Mouse (Mus musculus) stomach, embryonic 15.5 days (tissue): ENCODE measurements around the gene Snap25. TPM values are rescaled to one million over a fixed set of nuclear protein-coding genes. Genes with fewer than 3 reads are reported as not detected.

Experiments
- ATAC-seq: fragments of 200-750 bp; cut with Nextera tagmentation; 2 replicates; pipeline ENCODE4 v1.8.0; 2017; ENCODE audit warnings: low read depth, moderate number of reproducible peaks, moderate TSS enrichment; ENCODE audit not compliant: insufficient read depth, low FRiP score
- H3K27ac ChIP-seq: fragments of 300-500 bp; sonication (generic); 2 replicates; pipeline ENCODE4 v1.5.1; 2015; ENCODE audit warnings: mild to moderate bottlenecking, inconsistent platforms
- H3K27me3 ChIP-seq: fragments of 300-500 bp; sonication (generic); replicated peaks from 2 replicates; pipeline ENCODE4 v1.6.1; 2015; ENCODE audit warnings: inconsistent platforms
- H3K36me3 ChIP-seq: fragments of 300-500 bp; sonication (generic); 2 replicates; pipeline ENCODE4 v1.6.1; 2015; ENCODE audit warnings: inconsistent platforms
- H3K4me1 ChIP-seq: fragments of 300-500 bp; sonication (generic); 2 replicates; pipeline ENCODE4 v1.6.1; 2015; ENCODE audit warnings: inconsistent platforms
- H3K4me2 ChIP-seq: fragments of 300-500 bp; sonication (generic); 2 replicates; pipeline ENCODE4 v1.6.1; 2015; ENCODE audit warnings: mild to moderate bottlenecking, inconsistent platforms
- H3K4me3 ChIP-seq: fragments of 300-500 bp; sonication (generic); replicated peaks from 2 replicates; pipeline ENCODE4 v1.5.1; 2015; ENCODE audit warnings: inconsistent platforms
- H3K9ac ChIP-seq: fragments of 300-500 bp; sonication (generic); 2 replicates; pipeline ENCODE4 v1.6.1; 2015; ENCODE audit warnings: inconsistent platforms
- H3K9me3 ChIP-seq: fragments of 300-500 bp; sonication (generic); 2 replicates; pipeline ENCODE4 v1.6.1; 2016; ENCODE audit warnings: inconsistent platforms
- WGBS: fragments of 180-500 bp; shearing (Covaris S2); methylation state at CpG from one replicate; pipeline ENCODE4 v1.1.7; 2015; 5-methylcytosine and 5-hydroxymethylcytosine counted together
- polyA plus RNA-seq: library from polyadenylated mRNA; unstranded; fragments of >200 nt; fragmentation: Nextera tagmentation; extraction: Ambion mirVana; gene quantifications from 2 replicates; pipeline ENCODE4 v1.2.1, GENCODE M21; 2015

The Snap25 gene
- polyA plus RNA-seq, 1 experiment from 2014 or later = 10.4 TPM

DNA sequence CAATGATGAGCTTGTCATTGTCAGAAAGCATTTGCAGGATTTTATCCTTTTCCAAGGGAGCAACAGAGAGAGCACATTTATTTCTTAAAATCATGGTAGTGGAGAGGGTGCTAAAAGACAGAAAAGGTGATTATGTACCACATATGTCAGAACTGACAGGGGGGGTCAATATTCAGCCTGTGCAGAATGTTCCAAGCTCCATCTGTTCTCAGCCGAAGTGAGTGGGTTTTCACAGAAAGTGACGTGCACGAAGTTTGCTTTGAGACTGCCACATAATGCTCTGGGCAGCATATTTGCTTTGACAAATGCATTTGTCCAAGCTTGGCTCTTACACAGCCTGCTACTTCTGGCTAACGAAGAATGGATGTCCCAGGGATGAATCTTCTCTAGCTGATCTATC lies 71.1 kb downstream of the Snap25 start:
- WGBS = 68% methylated on average over 4 of the region's 4 CpGs
- H3K9ac ChIP-seq = no peak overlapping the region
- no peak overlapping the region for H3K27ac ChIP-seq
- no peaks in the 10 kb centered on the region for H3K36me3 ChIP-seq
- no peaks in the 10 kb centered on the region for H3K4me1 ChIP-seq
- H3K9me3 ChIP-seq = no peaks in the 10 kb centered on the region
- no peak overlapping the region for H3K4me2 ChIP-seq
- H3K27me3 ChIP-seq = no peaks in the 10 kb centered on the region
- ATAC-seq = no peak
- no peak overlapping the region for H3K4me3 ChIP-seq

GRCm38 (mm10) chr2:136788379-136788778 lies 75.1 kb downstream of the Snap25 start:
- no peaks in the 10 kb centered on the region for H3K4me1 ChIP-seq
- H3K9me3 ChIP-seq = no peaks in the 10 kb centered on the region
- H3K4me3 ChIP-seq = no peak overlapping the region
- H3K27ac ChIP-seq = no peak overlapping the region
- no peaks in the 10 kb centered on the region for H3K27me3 ChIP-seq
- no peak overlapping the region for H3K4me2 ChIP-seq
- ATAC-seq = no peak
- no peak overlapping the region for H3K9ac ChIP-seq
- H3K36me3 ChIP-seq = no peaks in the 10 kb centered on the region
- 58% methylated on average over 4 of the region's 4 CpGs for WGBS

GRCm38 (mm10) chr2:136796518-136796917 lies 83.3 kb downstream of the Snap25 start:
- Histone ChIP-seq H3K27ac (no peak overlapping the region), H3K27me3 (no peaks in the 10 kb centered on the region), H3K36me3 (no peaks in the 10 kb centered on the region), H3K9ac (no peak overlapping the region), H3K4me2 (no peak overlapping the region), H3K4me3 (no peak overlapping the region), H3K4me1 (no peaks in the 10 kb centered on the region), H3K9me3 (no peaks in the 10 kb centered on the region)
- WGBS = 82% methylated on average over 1 of the region's 1 CpGs
- ATAC-seq = no peak

DNA sequence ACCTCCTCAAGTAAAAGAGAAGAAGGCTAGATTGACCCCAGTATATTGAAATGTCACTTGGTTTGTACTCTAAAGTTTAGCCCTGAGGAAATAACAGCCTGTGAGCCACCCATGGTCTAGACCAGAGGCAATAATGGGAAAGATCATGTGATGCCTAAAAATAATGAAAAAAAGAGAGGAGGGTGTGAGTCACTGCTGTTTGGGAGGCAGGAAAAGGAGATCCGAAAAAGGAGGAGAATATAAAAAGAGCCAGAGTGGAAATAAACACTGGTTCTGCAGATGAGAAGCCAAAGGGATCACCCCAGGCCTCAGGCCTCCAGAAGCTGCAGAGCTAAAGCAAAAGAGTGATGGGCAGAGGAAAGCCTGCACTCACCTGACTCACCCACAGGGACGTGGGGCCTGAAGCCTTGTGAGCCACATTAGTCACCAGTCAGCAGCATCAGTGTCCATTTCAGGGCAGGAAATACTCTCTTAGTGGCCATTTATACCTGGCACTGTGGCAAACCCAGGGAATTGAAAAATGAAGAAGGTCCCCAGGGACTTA lies 85.7 kb downstream of the Snap25 start:
- H3K27ac ChIP-seq = no peak overlapping the region
- WGBS = 59% methylated on average over 2 of the region's 2 CpGs
- no peak overlapping the region for H3K4me2 ChIP-seq
- no peaks in the 10 kb centered on the region for H3K9me3 ChIP-seq
- H3K27me3 ChIP-seq = no peaks in the 10 kb centered on the region
- H3K36me3 ChIP-seq = no peaks in the 10 kb centered on the region
- ATAC-seq = no peak
- H3K4me1 ChIP-seq = no peaks in the 10 kb centered on the region
- H3K4me3 ChIP-seq = no peak overlapping the region
- no peak overlapping the region for H3K9ac ChIP-seq

- no peak for ATAC-seq
- H3K4me3 ChIP-seq = no peak overlapping the region
- no peaks in the 10 kb centered on the region for H3K36me3 ChIP-seq
- H3K27me3 ChIP-seq = no peaks in the 10 kb centered on the region
- H3K9ac ChIP-seq = no peak overlapping the region
- H3K9me3 ChIP-seq = no peaks in the 10 kb centered on the region
- H3K4me2 ChIP-seq = no peak overlapping the region
- no peaks in the 10 kb centered on the region for H3K4me1 ChIP-seq
- no peak overlapping the region for H3K27ac ChIP-seq
Measured at GRCm38 (mm10) chr2:136801102-136801501, 87.8 kb downstream of the Snap25 start.

DNA sequence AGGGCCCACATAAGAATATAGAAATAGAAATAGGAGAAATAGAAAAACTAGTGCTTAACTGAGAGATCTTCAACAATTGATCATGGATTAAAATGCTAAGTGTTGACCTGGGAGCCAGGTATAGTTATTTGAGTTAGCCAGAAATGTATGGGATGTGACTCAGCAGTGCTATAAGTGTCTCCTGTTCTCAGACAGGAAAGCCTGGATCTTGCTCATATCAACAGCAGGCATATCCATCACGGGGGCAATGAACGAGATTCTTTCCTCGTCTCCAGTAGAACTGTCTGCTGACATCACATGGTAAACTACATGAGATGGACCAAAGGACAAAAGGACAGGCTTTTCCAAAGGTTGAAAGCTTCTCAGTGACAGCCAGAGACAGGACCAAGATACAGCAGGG lies 88.8 kb downstream of the Snap25 start:
- Histone ChIP-seq H3K4me1 (no peaks in the 10 kb centered on the region), H3K27me3 (no peaks in the 10 kb centered on the region), H3K36me3 (no peaks in the 10 kb centered on the region), H3K9me3 (no peaks in the 10 kb centered on the region), H3K4me3 (no peak overlapping the region), H3K4me2 (no peak overlapping the region), H3K27ac (no peak overlapping the region), H3K9ac (no peak overlapping the region)
- 55% methylated on average over 3 of the region's 3 CpGs for WGBS
- no peak for ATAC-seq

- no peak for ATAC-seq
- no peak overlapping the region for H3K4me2 ChIP-seq
Measured at GRCm38 (mm10) chr2:136803142-136803541, 89.9 kb downstream of the Snap25 start.

DNA sequence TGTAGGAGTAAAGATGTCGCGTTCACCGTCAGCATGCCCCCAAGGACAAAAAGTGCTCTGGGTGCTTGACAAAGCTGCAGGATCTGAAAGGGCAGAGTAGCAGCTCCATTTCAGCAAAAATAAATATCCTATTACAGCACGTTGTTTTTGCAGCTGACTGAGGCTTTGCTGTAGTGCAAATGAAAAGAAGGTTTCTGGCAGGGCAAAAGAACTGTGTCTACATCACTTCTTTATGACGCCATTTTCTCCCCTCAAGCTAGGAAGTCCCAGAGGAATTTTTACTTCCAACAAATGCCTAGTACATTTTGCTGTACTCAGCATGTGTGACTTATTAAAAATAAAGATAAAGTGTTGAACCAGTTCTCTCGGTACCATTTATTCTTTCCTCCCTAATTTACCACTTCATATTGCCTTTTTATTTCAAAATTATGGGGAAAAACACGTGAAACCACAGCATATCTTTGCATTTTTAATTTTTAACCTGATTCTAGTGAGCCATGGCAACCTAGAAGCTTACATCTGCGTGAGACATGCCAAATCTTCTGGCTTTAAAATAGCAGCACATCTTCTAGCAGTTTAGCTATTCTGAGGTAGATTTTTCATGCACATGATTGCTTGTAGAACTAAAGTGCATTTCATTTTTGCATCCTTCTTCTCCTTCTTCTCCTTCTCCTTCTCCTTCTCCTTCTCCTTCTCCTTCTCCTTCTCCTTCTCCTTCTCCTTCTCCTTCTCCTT lies 94.9 kb downstream of the Snap25 start:
- 64% methylated on average over 8 of the region's 8 CpGs for WGBS
- Histone ChIP-seq H3K27me3 (no peaks in the 10 kb centered on the region), H3K4me1 (no peaks in the 10 kb centered on the region), H3K4me3 (no peak overlapping the region), H3K36me3 (no peaks in the 10 kb centered on the region), H3K9me3 (no peaks in the 10 kb centered on the region), H3K4me2 (no peak overlapping the region), H3K9ac (no peak overlapping the region), H3K27ac (no peak overlapping the region)
- ATAC-seq = no peak

More at GRCm38 (mm10) chr2:136803142-136803541, 89.9 kb downstream of the Snap25 start:
- H3K4me3 ChIP-seq = no peak overlapping the region
- H3K9ac ChIP-seq = no peak overlapping the region
- no peak overlapping the region for H3K27ac ChIP-seq
- no peaks in the 10 kb centered on the region for H3K36me3 ChIP-seq
- 73% methylated on average over 7 of the region's 7 CpGs for WGBS
- no peaks in the 10 kb centered on the region for H3K27me3 ChIP-seq
- no peaks in the 10 kb centered on the region for H3K4me1 ChIP-seq
- no peaks in the 10 kb centered on the region for H3K9me3 ChIP-seq

DNA sequence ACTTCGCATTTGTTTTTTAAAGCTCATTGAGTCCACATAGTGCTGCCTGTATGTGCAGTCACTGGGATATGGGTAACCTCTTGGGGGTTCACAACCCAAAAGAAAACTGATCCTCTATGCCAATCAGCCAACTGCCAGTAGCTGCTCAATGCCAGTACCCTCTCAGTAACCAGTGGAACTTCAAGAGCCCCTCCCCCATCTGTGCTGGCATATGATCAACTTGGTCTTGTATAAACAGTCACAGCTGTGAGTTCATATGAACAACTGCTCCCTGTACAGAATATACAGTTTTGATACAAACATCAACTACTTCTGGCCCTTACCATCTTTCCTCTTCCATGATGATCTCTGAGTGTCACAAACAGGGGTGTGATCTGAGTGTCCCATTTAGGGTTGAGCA lies 98.1 kb downstream of the Snap25 start:
- no peaks in the 10 kb centered on the region for H3K4me1 ChIP-seq
- no peak overlapping the region for H3K4me3 ChIP-seq
- no peak for ATAC-seq
- no peaks in the 10 kb centered on the region for H3K36me3 ChIP-seq
- no peak overlapping the region for H3K27ac ChIP-seq
- H3K27me3 ChIP-seq = no peaks in the 10 kb centered on the region
- no peaks in the 10 kb centered on the region for H3K9me3 ChIP-seq
- no peak overlapping the region for H3K4me2 ChIP-seq
- H3K9ac ChIP-seq = no peak overlapping the region
- 98% methylated on average over 1 of the region's 1 CpGs for WGBS

DNA sequence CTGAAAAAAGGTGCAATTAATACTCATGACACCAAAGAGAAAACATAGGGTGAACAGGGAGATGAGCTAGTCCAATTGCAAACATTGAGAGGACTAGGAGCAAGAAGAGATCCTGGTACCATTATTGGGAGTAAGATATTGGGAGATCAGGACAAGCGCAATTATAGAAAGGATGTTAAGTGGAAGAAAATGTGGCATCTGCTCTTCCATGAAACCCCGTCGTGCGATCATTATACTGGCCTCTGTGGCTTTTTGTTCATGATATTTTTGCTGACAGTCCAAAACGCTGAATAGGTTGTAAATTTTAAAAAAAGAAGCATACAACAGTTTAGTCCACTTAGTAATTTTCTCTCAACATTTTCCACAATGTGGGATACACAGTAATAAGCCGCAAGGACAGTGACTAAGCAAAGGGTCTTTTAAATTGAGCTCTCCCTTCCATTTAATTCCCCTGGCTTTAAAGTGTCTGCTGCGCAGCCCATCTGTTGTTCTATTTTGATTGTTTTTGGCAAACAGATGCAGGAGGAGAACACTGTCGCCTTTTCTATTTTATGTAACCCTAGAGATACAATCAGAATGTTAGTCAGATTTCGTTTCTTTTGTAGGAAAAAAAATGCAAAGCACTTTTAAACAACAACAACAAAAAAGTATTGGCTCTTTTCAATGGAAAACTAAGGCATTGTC lies 103.6 kb downstream of the Snap25 start:
- H3K4me2 ChIP-seq = no peak overlapping the region
- no peaks in the 10 kb centered on the region for H3K9me3 ChIP-seq
- H3K4me3 ChIP-seq = no peak overlapping the region
- H3K4me1 ChIP-seq = no peaks in the 10 kb centered on the region
- 84% methylated on average over 9 of the region's 9 CpGs for WGBS
- H3K9ac ChIP-seq = no peak overlapping the region
- no peak for ATAC-seq
- no peaks in the 10 kb centered on the region for H3K36me3 ChIP-seq
- H3K27me3 ChIP-seq = no peaks in the 10 kb centered on the region
- no peak overlapping the region for H3K27ac ChIP-seq

DNA sequence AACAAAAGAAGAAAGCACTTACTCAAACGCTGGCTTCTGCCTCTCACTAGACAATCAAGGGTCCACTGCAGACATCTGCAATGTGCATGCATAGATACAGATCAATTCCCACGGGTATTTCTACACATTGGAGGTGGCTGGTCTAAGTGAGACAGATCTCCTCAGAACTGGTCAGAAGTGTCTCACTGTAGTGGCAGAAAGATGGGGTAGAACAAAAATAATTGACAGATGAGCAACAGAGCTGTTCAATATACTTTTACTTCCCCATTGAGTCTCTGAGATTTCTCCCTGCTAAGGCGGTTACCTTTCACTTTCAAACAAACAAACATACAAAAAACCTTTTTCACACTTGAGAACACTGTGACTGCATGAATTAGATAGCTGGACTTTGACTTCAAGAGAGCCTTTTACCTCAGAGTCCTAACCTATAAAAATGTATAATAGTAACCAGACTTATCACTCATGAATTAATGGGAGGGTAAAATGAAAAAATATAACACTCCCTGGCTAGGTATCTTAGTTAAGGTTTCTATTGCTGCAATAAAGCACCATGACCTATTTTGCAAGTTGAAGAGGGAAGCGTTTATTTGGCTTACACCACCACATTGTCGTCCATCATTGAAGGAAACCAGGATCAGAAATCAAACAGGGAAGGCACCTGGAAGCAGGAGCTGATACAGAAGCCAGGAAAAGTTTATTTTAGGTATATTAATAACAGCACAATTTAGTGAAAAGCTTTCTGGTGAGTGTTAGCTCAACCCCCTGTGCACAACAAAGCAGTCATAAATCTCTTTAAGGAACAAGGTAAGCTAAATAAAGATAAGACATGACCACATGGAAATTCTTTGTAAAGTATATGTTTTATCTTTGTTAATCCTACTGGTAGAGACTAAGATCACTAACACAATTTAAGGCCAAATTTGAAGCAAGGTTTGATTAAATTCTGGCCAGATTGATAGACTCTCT lies 110.8 kb downstream of the Snap25 start:
- H3K27ac ChIP-seq = no peak overlapping the region
- no peaks in the 10 kb centered on the region for H3K27me3 ChIP-seq
- H3K4me3 ChIP-seq = no peak overlapping the region
- no peaks in the 10 kb centered on the region for H3K36me3 ChIP-seq
- no peak overlapping the region for H3K4me2 ChIP-seq
- no peaks in the 10 kb centered on the region for H3K9me3 ChIP-seq
- ATAC-seq = no peak; the same call in 1 of the 2 replicates
- WGBS = 28% methylated on average over 5 of the region's 5 CpGs
- no peaks in the 10 kb centered on the region for H3K4me1 ChIP-seq
- H3K9ac ChIP-seq = no peak overlapping the region
